Mouse (Mus musculus) brain, embryonic 14.5 days (tissue): ENCODE results near the gene Nrxn2.

ENCODE experiments used
- CTCF ChIP-seq: fragments of 200-500 bp; IDR thresholded peaks from 2 replicates; pipeline ENCODE4 v1.5.1; 2012; ENCODE audit warnings: inconsistent platforms, mild to moderate bottlenecking, moderate library complexity, borderline replicate concordance; ENCODE audit not compliant: insufficient read depth, insufficient read length; ENCODE audit errors: extremely low read depth
- POLR2A ChIP-seq: fragments of 200-500 bp; IDR thresholded peaks from 2 replicates; pipeline ENCODE4 v1.6.1; 2012; ENCODE audit warnings: mild to moderate bottlenecking, inconsistent platforms, borderline replicate concordance; ENCODE audit not compliant: poor library complexity, insufficient read depth, insufficient read length, severe bottlenecking; ENCODE audit errors: extremely low read depth

GRCm38 (mm10) chr19:6541521-6541920 lies 123.0 kb downstream of the Nrxn2 start:
- TF ChIP-seq POLR2A: no peak
- TF ChIP-seq CTCF: no peak
